Mouse (Mus musculus) v-Abl transformed pro-B cells (cell line): ENCODE results near the gene Ypel3.

Experiments
- in situ Hi-C, 2 experiments: fragments of 400-800 bp; cut with MboI; formaldehyde crosslinking; loops; one replicate each; pipeline ENCODE4 v1.15.1; 2025; ENCODE audit not compliant: unreplicated experiment in 2 of 2

The Ypel3 gene

DNA sequence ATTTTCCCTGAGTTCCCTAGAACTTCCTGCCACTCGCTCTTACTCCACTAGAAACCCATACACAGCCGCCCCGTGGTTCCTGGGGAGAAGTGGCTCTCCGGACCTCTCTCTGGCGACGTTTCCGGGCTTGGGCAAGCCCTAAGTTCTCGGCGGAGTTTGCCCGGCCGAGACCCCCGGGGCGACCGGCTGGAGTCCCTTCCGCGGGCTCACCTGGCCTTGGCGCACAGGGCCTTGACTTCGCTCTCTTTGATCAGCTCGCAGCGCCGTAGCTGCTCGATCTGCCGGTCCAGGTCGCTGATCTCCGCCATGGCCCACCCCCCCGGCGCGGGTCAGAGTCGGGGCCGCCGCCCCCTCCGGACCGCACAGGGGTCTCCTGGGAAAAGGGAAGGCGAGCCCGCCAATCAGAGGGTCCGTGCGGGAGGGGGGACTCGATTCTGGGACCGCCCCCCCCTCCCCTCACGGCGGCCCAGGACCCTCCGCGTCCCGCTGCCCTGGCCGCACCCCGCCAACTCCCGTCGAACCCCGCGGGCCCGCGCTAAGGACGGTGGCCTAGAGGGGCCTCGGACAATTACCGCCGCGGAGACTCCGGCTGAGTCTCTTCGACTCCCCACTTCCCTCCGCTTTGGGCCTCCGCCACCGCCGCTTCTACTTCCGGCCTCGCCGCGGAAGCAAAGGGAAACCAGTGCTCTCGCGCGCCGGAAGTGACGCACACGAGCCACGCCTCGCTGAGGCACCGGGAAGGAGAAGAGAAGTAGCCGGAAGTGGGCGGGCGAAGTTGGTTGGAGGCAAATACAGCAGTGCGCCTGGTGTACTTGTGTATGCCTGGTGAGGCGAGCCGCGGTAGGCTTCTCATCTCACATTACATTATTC is 15.3 kb downstream of the Ypel3 start, which contains the start of gene Ppp4c:
Gene Ppp4c (minus strand): TSS at position 646 of the 870 bp plus-strand sequence.
- in situ Hi-C loops: no loop called here

DNA sequence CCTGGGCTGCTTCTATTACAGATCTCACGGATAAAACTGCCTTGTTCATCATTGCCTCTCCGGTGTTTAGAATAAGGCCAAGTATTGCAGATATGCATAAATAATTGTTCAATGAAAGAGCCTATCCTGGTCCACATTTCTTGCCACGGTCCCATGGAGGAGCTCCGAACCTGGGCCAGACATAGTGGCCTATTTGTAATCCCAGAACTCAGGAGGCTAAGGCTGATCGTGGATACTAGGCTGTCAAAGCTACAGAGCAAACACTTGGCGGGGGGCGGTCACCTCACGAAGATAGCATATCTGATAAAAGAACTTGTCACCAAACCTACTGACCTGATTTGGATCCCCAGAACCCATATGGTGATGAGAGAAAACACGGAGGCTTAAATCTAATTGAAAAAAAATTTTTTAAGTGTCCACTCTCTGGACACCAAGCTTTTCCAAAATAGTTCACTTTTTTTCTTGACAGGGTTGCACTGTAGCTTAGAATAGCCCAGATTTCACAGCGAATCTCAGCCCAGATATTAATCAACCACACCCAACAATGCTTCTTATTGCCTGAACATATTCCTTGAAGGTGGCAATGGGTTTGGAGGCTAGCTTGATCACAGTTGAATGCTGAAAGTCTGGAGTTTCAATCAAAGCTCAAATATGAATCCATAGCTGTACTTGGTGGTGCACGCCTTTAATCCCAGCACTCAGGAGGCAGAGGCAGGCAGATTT is 16.1 kb downstream of the Ypel3 start:
- in situ Hi-C loops: no loop called here

- in situ Hi-C loops: no loop called here
These were observed 16.9 kb downstream of the Ypel3 start for GRCm38 (mm10) chr7:126793456-126794270.

DNA sequence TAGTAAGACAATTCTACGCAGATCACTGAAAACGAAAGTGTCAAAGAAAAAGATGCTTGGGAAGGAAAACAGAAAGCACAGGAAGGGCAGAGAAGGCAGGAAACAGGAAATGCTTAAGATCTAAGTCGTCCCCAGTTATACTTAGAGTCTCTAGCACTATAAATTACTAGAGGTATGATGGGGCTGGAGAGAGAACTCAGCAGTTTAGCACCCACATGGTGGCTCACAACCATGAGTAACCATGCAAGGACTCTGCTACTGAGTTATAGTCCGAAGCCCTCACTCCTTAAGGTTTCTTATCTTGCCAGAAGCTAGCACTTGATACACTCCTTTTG is 17.5 kb downstream of the Ypel3 start:
- in situ Hi-C loops: no loop called here

- in situ Hi-C loops: no loop called here
These were observed 18.9 kb downstream of the Ypel3 start for GRCm38 (mm10) chr7:126795387-126796317.

- in situ Hi-C loops: no loop called here
These were observed 19.7 kb downstream of the Ypel3 start for GRCm38 (mm10) chr7:126796350-126796932.

DNA sequence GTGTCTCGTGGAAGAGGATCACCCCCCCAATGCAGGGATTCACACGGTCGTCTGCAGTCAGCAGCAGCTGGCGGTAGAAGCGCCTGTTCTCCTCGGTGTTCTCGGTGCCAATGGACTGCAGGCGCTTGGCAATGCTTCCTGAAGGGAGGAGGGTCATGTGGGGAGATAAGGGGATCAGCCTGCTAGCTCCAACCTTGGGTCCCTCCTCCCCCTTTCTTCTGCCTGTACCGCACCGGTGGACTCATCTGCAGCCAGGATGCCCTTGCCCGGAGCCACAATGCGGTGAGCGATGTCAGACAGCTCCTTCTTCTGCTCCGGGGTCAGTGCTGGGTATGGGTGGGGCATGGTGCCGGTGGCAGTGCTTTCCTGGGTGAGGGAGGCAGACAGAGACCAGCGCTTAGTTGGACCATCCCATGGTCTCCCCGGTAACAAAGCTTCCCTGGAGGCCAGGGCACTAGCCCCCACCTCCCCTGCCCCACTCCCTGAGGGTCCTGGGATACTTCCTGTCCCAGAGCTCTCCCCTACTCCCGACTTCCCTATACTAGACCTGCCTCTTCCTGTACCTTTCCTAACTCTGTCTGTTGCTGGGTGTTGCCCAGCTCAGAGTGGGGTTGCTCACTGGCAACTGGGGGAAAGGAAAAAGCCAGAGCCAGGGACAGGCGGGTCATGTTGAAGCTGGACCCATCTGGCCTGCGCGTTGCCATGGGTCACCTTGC is 20.8 kb downstream of the Ypel3 start, which contains the start of gene Fam57b:
Gene Fam57b (plus strand): TSS at position 258 of the 716 bp plus-strand sequence.
- in situ Hi-C loops: no loop called here

DNA sequence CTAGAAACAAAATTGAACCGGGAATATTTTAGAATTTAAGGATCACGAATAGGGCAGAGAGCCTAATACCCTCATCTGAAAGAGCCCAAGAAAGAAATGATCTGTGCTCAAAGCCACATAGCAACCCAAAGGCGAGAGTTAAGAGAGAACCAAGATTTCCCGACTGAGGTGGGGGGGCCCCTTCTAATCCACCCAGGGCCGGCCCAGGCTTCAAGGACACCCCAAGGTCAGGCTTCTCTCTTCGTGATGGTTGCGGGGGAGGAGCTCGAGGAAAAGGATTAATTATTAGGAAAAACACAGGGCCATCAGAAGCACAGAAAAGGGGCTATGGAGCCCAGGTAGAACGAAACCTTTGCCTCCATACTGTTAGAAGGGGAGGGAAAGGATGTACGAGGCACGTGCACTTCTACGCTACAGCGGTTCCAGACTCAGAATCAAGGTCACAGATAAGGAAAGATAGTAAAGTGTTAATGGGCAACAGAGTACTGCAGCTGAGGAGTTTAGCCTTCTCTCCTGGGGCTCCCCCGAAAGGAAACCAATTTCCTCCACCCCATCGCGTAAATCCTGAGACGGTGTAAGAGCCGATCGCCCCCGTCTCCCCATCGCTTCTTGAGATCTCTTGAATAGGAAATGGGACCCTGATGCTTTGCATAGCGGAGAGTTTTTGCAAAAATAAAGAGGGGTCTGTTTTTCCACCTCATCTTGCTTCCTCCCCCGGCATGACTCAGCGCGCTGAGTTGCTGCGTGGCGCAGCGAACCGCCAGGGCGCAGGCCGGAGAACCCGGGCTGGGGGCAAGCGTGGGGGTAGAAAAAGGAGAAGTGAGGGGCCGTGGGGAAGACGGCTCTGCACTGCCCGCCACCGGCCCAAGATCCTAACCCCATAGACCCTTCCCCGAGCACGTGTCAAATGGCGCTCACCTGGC is 21.6 kb downstream of the Ypel3 start:
- in situ Hi-C loops: no loop called here

GRCm38 (mm10) chr7:126799050-126799467 is 22.3 kb downstream of the Ypel3 start:
- in situ Hi-C loops: no loop called here

DNA sequence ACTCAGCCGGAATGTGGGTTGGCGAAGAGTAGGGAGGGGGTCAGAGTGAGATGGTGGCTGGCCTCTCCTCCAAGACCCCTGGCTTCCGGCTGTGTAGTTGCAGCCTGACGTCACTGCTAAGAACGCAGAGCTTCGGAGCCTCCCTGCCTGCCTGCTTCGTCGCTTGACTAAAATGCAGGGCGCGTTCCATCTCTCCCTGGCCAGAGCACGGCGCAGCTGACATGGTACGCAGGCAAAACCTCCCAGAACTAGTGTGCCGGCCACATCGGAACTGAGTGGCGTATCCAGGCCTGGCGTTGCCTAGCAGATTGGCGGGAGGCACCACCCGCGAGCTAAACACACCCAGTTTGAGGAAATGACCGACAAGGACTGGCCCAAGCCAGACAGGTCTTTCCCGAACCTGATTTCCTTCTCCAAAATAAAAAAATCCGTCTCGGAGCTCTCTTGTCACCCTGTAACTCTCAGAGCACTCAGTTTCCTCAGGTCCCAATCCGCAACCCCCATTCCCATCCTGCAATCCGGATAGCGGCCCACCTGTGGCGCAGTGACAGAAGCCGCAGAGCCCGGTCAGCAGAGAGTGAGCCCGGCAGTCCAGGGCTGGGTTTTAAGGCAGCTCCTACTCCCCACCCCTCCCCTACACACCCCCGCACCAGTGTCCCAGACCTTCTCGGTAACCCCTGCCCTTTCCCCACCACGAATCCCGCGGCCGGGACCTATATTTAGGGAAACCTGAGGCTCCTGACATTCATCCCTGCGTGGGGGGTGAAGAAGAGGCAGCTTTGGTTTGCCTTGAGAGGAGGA is 22.9 kb downstream of the Ypel3 start:
- in situ Hi-C loops: no loop called here

DNA sequence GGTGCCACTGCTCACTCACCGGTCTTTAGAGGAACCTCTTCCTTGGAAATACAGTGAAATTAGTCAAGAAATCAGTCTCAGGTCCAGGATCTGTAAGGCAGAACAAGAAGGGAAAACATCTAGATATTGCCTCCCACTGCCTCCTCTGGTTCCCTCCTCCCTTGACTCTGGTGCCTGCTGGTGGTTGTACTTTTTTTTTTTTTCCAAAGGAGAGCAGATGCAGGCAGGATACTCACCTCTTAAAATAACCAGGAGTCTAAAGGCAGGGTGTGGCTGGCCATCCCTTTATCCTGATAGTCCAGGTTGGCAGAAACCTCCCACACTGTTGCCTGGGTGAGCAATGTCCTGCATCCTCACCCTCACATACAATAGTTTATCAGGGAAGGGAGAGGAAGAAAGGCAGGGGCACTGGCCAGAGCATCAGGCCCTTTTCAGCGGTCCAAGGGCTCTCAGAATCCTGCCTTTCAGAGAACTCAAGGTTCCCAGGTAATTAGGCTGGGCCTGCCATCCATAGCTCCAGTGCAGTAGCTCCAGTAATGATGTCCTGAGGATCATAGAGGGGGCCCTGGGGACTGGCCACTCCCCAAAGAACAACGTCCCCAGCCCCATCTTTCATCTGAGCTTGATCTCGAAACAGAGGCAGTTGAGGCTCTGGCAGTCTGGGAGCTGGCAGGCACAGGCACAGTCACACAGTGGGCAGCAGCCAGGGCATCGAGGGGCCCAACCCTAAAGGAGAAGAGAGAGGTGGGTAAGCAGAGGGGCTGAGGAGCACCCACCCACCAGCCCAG is 23.7 kb downstream of the Ypel3 start:
- in situ Hi-C loops: no loop called here

DNA sequence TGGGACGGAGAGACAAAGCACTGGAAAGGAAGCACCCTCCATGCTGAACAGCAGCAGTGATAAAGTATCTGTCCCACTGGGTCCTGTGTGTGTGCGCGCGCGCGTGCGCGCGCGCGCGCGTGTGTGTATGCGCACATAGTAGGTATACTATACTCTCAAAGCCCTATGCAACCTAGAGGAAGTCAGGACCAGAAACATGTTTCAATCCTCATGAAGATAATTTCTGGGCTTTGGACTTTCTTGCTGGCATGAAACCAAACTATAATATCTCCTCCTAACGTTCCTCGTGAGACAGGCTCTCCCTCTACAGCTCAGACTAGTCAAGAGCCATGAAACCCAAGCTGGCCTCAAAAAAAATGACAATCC is 24.3 kb downstream of the Ypel3 start:
- in situ Hi-C loops: no loop called here

DNA sequence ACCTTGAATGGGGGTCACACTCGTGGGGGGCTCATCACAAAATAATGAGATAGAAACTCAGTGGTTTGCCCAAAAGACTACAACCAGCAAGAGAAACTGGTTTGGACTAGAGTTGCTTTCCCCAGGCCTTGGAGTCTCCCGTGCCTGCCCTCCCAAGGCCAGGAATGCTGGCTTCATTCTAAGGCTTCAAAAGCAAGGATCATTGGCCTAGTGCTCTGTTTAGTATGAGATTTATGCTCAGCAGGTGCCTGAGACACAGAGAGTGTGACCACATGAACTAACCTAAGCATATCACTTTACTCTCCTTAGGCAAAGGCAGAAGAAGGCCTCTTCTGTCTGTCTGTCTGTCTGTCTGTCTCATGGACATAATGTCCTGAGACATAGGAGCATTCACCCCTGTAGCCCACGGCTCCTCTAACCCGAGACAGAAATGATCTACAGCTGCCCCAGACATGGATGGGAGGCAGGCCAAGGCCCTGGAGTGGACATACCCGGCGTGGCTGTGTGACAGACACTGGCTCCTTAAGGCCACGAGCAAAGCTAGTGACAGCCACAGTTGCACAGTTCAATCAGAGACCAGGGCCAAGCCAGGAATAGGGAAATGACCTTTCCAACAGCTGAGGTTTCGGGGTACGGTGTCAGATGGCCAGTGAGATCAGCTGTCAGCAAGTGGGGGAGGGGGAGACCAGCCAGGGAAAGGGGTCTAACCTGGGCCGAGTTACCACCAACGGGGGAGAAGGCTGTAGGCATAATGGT is 25.6 kb downstream of the Ypel3 start:
- in situ Hi-C loops: no loop called here

- in situ Hi-C loops: no loop called here
These were observed 26.4 kb downstream of the Ypel3 start for GRCm38 (mm10) chr7:126803181-126803580.

- in situ Hi-C loops: no loop called here
These were observed 27.0 kb downstream of the Ypel3 start for GRCm38 (mm10) chr7:126803751-126804150.

DNA sequence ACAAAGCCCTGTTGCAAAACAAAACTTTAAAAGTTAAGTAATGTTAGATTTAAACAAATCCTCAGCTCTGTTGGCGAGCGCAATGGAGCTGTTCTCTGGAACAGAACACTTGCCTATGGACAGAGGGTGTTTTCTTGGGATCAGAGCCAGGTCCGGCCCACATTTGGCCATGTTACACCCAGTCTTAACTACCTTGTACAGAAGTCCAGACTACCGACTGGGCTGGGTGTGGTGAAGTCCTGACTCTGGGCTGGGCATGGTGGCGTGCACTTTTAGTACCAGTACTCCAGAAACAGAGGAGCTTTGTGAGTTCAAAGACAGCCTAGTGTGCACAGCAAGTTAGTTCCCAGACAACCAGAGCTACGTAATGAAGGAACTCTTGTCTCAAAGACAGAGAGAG is 30.2 kb downstream of the Ypel3 start:
- in situ Hi-C loops: no loop called here
